Mouse (Mus musculus): ENCODE measurements at regions not wholly inside any gene's neighbourhood (a gene's known extent, or its start where the extent isn't known, plus 50 kb on each side); places are given as distances from the start of the nearest gene placed in this dataset.
A peak's percentile ranks its signal among the peaks of the same experiment; 100 is the strongest.

- DNase-seq = peak; percentile 86 to 93
- intact Hi-C loops (cut with DNase I) = loop anchor here (2.0 to 5.0 kb wide), 2 partner anchors 464 to 550 kb away; no protein-coding TSS in a partner anchor
Observed at GRCm38 (mm10) chr1:128832201-128832883, 240.2 kb upstream of the Cxcr4 start.

GRCm38 (mm10) chr1:128830671-128831240 lies 238.7 kb upstream of the Cxcr4 start:
- no peak for DNase-seq
- intact Hi-C loops (cut with DNase I) = loop anchor here (5.0 kb wide), 1 partner anchor 548 kb away; no protein-coding TSS in a partner anchor

GRCm38 (mm10) chr1:128829536-128829935 lies 237.4 kb upstream of the Cxcr4 start:
- DNase-seq = peak; percentile 33 to 35
- intact Hi-C loops (cut with DNase I) = loop anchor here (5.0 kb wide), 1 partner anchor 1332 kb away; no protein-coding TSS in a partner anchor

- DNase-seq = no peak
- intact Hi-C loops (cut with DNase I) = loop anchor here (5.0 kb wide), 1 partner anchor 1329 kb away; no protein-coding TSS in a partner anchor
Observed at GRCm38 (mm10) chr1:128826419-128826818, 234.3 kb upstream of the Cxcr4 start.

GRCm38 (mm10) chr1:128824916-128825683 lies 233.0 kb upstream of the Cxcr4 start:
- peak in 1 of 2 experiments; percentile 19 for DNase-seq

GRCm38 (mm10) chr1:128824235-128824634 lies 232.1 kb upstream of the Cxcr4 start:
- DNase-seq = peak; percentile 82 to 87
- intact Hi-C loops (cut with DNase I) = loop anchor here (1.0 kb wide), 2 partner anchors 232 to 452 kb away; partner anchors contain the start of gene Cxcr4

More at GRCm38 (mm10) chr1:128824916-128825683, 233.0 kb upstream of the Cxcr4 start:
- intact Hi-C loops (cut with DNase I) = loop anchor here (1.0 to 5.0 kb wide), 3 partner anchors 233 to 1328 kb away; partner anchors contain the start of gene Cxcr4

GRCm38 (mm10) chr1:128821991-128822390 lies 229.9 kb upstream of the Cxcr4 start:
- no peak for DNase-seq
- intact Hi-C loops (cut with DNase I) = no loop called here

GRCm38 (mm10) chr1:128820527-128820926 lies 228.4 kb upstream of the Cxcr4 start:
- DNase-seq = no peak
- intact Hi-C loops (cut with DNase I) = no loop called here

- intact Hi-C loops (cut with DNase I) = no loop called here
- no peak for DNase-seq
Observed at GRCm38 (mm10) chr1:128819611-128820010, 227.5 kb upstream of the Cxcr4 start.

- intact Hi-C loops (cut with DNase I) = no loop called here
- DNase-seq = no peak
Observed at GRCm38 (mm10) chr1:128813379-128813778, 221.3 kb upstream of the Cxcr4 start.

GRCm38 (mm10) chr1:128810860-128811259 lies 218.8 kb upstream of the Cxcr4 start:
- intact Hi-C loops (cut with DNase I) = no loop called here
- no peak for DNase-seq

GRCm38 (mm10) chr1:128810094-128810493 lies 218.0 kb upstream of the Cxcr4 start:
- intact Hi-C loops (cut with DNase I) = no loop called here
- no peak for DNase-seq

- intact Hi-C loops (cut with DNase I) = no loop called here
- no peak for DNase-seq
Observed at GRCm38 (mm10) chr1:128809601-128810000, 217.5 kb upstream of the Cxcr4 start.

- no peak for DNase-seq
- intact Hi-C loops (cut with DNase I) = no loop called here
Observed at GRCm38 (mm10) chr1:128808599-128808998, 216.5 kb upstream of the Cxcr4 start.

- intact Hi-C loops (cut with DNase I) = no loop called here
- no peak for DNase-seq
Observed at GRCm38 (mm10) chr1:128805687-128806653, 213.9 kb upstream of the Cxcr4 start.

- DNase-seq = peak; percentile 57 to 64
- intact Hi-C loops (cut with DNase I) = no loop called here
Observed at GRCm38 (mm10) chr1:128803433-128804060, 211.5 kb upstream of the Cxcr4 start.

- DNase-seq = no peak
- intact Hi-C loops (cut with DNase I) = no loop called here
Observed at GRCm38 (mm10) chr1:128803058-128803432, 211.0 kb upstream of the Cxcr4 start.

GRCm38 (mm10) chr1:128798721-128799120 lies 206.6 kb upstream of the Cxcr4 start:
- DNase-seq = no peak
- intact Hi-C loops (cut with DNase I) = no loop called here

GRCm38 (mm10) chr1:128795654-128796053 lies 203.6 kb upstream of the Cxcr4 start:
- DNase-seq = no peak
- intact Hi-C loops (cut with DNase I) = no loop called here

GRCm38 (mm10) chr1:128790881-128791280 lies 198.8 kb upstream of the Cxcr4 start:
- intact Hi-C loops (cut with DNase I) = no loop called here
- DNase-seq = no peak

Data from heart, postnatal 10 days (tissue).